Mouse (Mus musculus): ENCODE measurements around the gene Eps8.

The Eps8 gene

GRCm38 (mm10) chr6:137565454-137565853 lies 89.2 kb downstream of the Eps8 start:
- DNase-seq, result no peak

- no peak for DNase-seq
Measured at GRCm38 (mm10) chr6:137560358-137560859, 94.3 kb downstream of the Eps8 start.

- no peak for DNase-seq
Measured at GRCm38 (mm10) chr6:137558840-137559239, 95.8 kb downstream of the Eps8 start.

- no peak for DNase-seq
Measured at GRCm38 (mm10) chr6:137557671-137558070, 97.0 kb downstream of the Eps8 start.

- DNase-seq, result no peak
Measured at GRCm38 (mm10) chr6:137557159-137557558, 97.5 kb downstream of the Eps8 start.

GRCm38 (mm10) chr6:137556636-137557035 lies 98.0 kb downstream of the Eps8 start:
- DNase-seq, result no peak

- DNase-seq, result no peak
Measured at GRCm38 (mm10) chr6:137550181-137550580, 104.5 kb downstream of the Eps8 start.

GRCm38 (mm10) chr6:137548613-137549012 lies 106.1 kb downstream of the Eps8 start:
- no peak for DNase-seq

GRCm38 (mm10) chr6:137547555-137547954 lies 107.1 kb downstream of the Eps8 start:
- no peak for DNase-seq

GRCm38 (mm10) chr6:137546101-137546500 lies 108.6 kb downstream of the Eps8 start:
- no peak for DNase-seq

- DNase-seq, result no peak
Measured at GRCm38 (mm10) chr6:137545341-137545740, 109.3 kb downstream of the Eps8 start.

GRCm38 (mm10) chr6:137542231-137543152 lies 112.2 kb downstream of the Eps8 start:
- no peak for DNase-seq

- peak; percentile 34 to 48 for DNase-seq
Measured at GRCm38 (mm10) chr6:137541216-137542176, 113.2 kb downstream of the Eps8 start.

- DNase-seq, result no peak
Measured at GRCm38 (mm10) chr6:137540800-137541199, 113.9 kb downstream of the Eps8 start.

- DNase-seq, result no peak
Measured at GRCm38 (mm10) chr6:137540346-137540745, 114.3 kb downstream of the Eps8 start.

- no peak for DNase-seq
Measured at GRCm38 (mm10) chr6:137539219-137539618, 115.5 kb downstream of the Eps8 start.

GRCm38 (mm10) chr6:137532758-137533157 lies 121.9 kb downstream of the Eps8 start:
- DNase-seq, result no peak

- DNase-seq, result no peak
Measured at GRCm38 (mm10) chr6:137525769-137526168, 128.9 kb downstream of the Eps8 start.

- no peak for DNase-seq
Measured at GRCm38 (mm10) chr6:137520343-137520704, 134.4 kb downstream of the Eps8 start.

GRCm38 (mm10) chr6:137519529-137520342 lies 134.9 kb downstream of the Eps8 start:
- DNase-seq, result no peak

GRCm38 (mm10) chr6:137514872-137515271 lies 139.8 kb downstream of the Eps8 start:
- DNase-seq, result no peak

- no peak for DNase-seq
Measured at GRCm38 (mm10) chr6:137512753-137513152, 141.9 kb downstream of the Eps8 start.

All from thymus, postnatal 36 days (tissue).